Mouse (Mus musculus) lung, embryonic 14.5 days (tissue): ENCODE results near the gene Usp2. TPM values are rescaled to one million over a fixed set of nuclear protein-coding genes. Genes with fewer than 3 reads are reported as not detected.

Experiments used
- ATAC-seq: fragments of 200-750 bp; cut with Nextera tagmentation; 2 replicates; pipeline ENCODE4 v1.8.0; 2017; ENCODE audit warnings: mild to moderate bottlenecking, moderate TSS enrichment, moderate library complexity; ENCODE audit not compliant: insufficient read depth
- DNase-seq: peaks from one replicate; pipeline ENCODE4 v3.0.0-alpha.2; 2015
- H3K27ac ChIP-seq: fragments of 300-500 bp; sonication (generic); 2 replicates; pipeline ENCODE4 v1.5.1; 2014; ENCODE audit warnings: low read depth, mild to moderate bottlenecking, moderate library complexity
- H3K27me3 ChIP-seq: fragments of 300-500 bp; sonication (generic); 2 replicates; pipeline ENCODE4 v1.6.1; 2014; ENCODE audit warnings: low read length, control low read depth; ENCODE audit not compliant: insufficient read depth
- H3K36me3 ChIP-seq: fragments of 300-500 bp; sonication (generic); 2 replicates; pipeline ENCODE4 v1.6.1; 2014; ENCODE audit warnings: control low read depth; ENCODE audit not compliant: insufficient read depth
- H3K4me1 ChIP-seq: fragments of 300-500 bp; sonication (generic); 2 replicates; pipeline ENCODE4 v1.6.1; 2014; ENCODE audit warnings: antibody characterized with exemption, control low read depth; ENCODE audit not compliant: insufficient read depth
- H3K4me2 ChIP-seq: fragments of 300-500 bp; sonication (generic); 2 replicates; pipeline ENCODE4 v1.6.1; 2014; ENCODE audit warnings: mild to moderate bottlenecking
- H3K4me3 ChIP-seq: fragments of 300-500 bp; sonication (generic); 2 replicates; pipeline ENCODE4 v1.5.1; 2014; ENCODE audit warnings: low read depth, low read length
- H3K9ac ChIP-seq: fragments of 300-500 bp; sonication (generic); 2 replicates; pipeline ENCODE4 v1.6.1; 2014
- H3K9me3 ChIP-seq: fragments of 300-500 bp; sonication (generic); 2 replicates; pipeline ENCODE4 v1.6.1; 2016; ENCODE audit warnings: low read depth, low read length, control low read depth
- CTCF ChIP-seq: IDR thresholded peaks from 2 replicates; pipeline ENCODE4 v1.5.1; 2016; ENCODE audit warnings: antibody characterized with exemption, low read depth
- WGBS: fragments of 180-500 bp; shearing (Covaris S2); extraction: QIAGEN DNeasy Blood & Tissue Kit; methylation state at CpG from one replicate; pipeline ENCODE4 v1.1.7; 2014; 5-methylcytosine and 5-hydroxymethylcytosine counted together
- polyA plus RNA-seq: library from polyadenylated mRNA; unstranded; fragments of >200 nt; fragmentation: Nextera tagmentation; extraction: Ambion mirVana; gene quantifications from 2 replicates; pipeline ENCODE4 v1.2.1, GENCODE M21; 2014

Usp2 gene
- polyA plus RNA-seq, 1 experiment from 2014 or later: 7.5 TPM

GRCm38 (mm10) chr9:44125026-44125425, 58.2 kb downstream of the Usp2 start:
- ATAC-seq (no peak), DNase-seq (no peak)
- no peak overlapping the region for H3K4me3 ChIP-seq
- H3K27me3 ChIP-seq: no peaks in the 10 kb centered on the region
- TF ChIP-seq CTCF: no peak
- no peaks in the 10 kb centered on the region for H3K9me3 ChIP-seq
- H3K4me1 ChIP-seq: 0 out of 2 replicates have a peak, but pooled peaks cover 9% of the 10 kb centered on the region
- no peaks in the 10 kb centered on the region for H3K36me3 ChIP-seq
- no peak overlapping the region for H3K4me2 ChIP-seq
- H3K9ac ChIP-seq: 0 out of 2 replicates have a peak overlapping the region, but pooled peaks have one; percentile 20
- 34% methylated on average over 5 of the region's 5 CpGs for WGBS
- no peak overlapping the region for H3K27ac ChIP-seq

DNA sequence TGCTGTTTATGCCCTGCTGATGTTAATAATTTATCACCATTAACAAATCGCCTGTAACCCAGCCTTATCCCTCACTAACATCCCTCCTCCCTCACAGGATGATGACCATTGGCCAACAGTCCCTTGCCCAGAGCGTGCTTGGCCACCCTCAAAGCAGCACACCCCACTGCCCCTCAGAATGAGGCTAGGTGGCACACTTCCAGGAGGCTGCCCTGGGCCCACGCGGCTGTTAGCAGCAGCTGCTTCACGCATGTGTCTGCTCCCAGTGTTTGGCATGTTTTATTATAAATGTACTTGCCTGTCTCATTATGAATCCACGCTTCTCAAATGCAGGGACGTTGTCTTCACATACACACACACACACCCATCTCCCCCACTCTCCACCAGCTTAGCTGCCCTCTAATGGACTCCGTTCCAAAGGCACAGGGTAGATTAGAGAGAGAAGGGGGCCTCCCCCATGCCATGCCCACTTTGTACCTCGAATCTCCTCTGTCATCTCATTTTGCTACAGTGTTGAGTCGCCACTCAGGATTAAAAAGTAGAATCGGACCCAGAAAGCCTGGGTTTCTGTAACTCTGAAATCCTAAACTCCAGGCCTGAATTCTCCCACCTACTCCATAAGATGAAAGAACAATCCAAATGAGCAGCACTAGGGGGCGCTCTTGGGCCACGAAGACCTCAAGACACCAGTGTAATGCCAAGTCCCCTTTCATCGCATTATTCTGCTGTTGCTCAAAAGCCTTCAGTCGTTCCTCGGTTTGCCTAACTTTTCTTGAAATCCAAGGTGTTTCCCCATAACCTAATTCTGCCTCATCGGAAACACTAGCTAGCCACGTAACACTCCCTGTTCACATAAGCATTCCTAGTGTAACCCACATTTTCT, 59.0 kb downstream of the Usp2 start:
- DNase-seq (peak; percentile 97), ATAC-seq (peak; percentile 7; the same call in 1 of the 2 replicates)
- Histone ChIP-seq H3K9ac (no peak overlapping the region), H3K27ac (peak overlapping the region; percentile 26; the same call in 1 of the 2 replicates), H3K9me3 (no peaks in the 10 kb centered on the region), H3K27me3 (no peaks in the 10 kb centered on the region), H3K4me2 (peak overlapping the region; percentile 6; the same call in 1 of the 2 replicates), H3K4me3 (no peak overlapping the region), H3K4me1 (0 out of 2 replicates have a peak, but pooled peaks cover 11% of the 10 kb centered on the region), H3K36me3 (no peaks in the 10 kb centered on the region)
- TF ChIP-seq CTCF: peak; percentile 90
- WGBS: 24% methylated on average over 18 of the region's 18 CpGs

DNA sequence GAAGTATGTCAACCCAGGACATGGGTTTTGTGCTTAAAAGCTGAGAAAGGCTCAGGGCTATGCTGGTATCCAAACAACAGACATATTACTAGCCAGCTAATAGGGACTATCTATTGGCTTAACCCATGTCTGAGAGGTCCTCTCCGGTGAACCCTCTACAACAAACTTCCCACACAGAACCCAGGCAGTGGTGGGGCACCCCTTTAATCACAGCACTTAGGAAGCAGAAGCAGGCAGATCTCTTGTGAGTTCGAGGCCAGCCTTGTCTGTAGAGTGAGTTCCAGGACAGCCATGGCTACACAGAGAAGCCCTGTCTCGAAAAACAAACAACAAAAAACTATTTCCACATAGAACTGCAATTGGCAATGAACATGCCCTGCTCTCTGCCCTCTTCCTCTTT, 59.9 kb downstream of the Usp2 start:
- Histone ChIP-seq H3K9ac (no peak overlapping the region), H3K4me1 (peaks cover 11% of the 10 kb centered on the region; the same call in 1 of the 2 replicates), H3K27ac (no peak overlapping the region; the same call in 1 of the 2 replicates)

DNA sequence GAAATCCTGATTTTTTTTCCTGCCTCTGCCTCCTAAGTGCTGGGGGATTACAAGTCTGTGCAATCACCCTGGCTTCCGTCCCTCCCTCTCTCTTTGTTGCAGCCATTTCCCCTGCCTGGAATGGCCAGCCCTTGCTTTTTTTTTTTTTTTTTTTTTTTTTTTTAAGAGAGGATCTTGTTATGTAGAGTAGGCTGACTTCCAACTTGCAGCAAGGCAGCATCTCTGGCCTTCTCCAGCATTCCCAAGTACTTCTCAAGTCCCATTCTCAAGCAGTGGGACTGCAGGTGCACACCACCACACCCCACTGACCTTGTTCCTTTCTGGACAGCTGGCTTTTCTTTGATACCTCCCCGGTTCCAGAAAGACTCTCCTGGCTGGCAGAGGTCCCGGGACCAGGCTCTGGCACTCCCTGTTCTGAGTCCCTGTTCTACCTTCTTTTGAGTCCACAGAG, 60.6 kb downstream of the Usp2 start:
- H3K4me1 ChIP-seq: peaks cover 11% of the 10 kb centered on the region; the same call in 1 of the 2 replicates
- TF ChIP-seq CTCF: no peak

More for the DNA sequence above, 59.9 kb downstream of the Usp2 start:
- Histone ChIP-seq H3K4me2 (no peak overlapping the region), H3K27me3 (no peaks in the 10 kb centered on the region), H3K36me3 (no peaks in the 10 kb centered on the region), H3K4me3 (no peak overlapping the region), H3K9me3 (no peaks in the 10 kb centered on the region)
- no peak for ATAC-seq
- DNase-seq: no peak
- WGBS: 76% methylated on average over 3 of the region's 3 CpGs
- TF ChIP-seq CTCF: no peak

DNA sequence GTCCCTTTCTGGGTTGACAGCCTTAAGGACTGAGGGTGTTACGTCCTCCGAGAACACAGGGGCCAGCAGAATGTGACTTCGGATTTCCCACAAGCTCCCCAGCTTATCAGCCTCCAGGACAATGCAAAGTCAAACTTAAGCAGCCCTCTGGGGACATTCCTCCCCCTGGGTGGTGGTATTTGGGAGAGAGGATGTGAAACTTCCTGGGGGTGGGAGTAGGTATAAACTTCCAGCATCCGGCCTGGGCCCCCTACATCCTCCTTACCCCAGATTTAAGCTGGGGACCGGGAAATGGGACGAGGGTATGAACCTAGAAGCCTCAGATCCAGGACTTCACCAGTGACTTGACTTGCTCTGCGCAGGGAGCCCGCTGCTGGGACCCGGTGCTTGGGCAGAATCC, 62.8 kb downstream of the Usp2 start:
- Histone ChIP-seq H3K4me2 (peak overlapping the region; percentile 83), H3K9ac (peak overlapping the region; percentile 61), H3K9me3 (no peaks in the 10 kb centered on the region), H3K4me1 (peaks cover 12% of the 10 kb centered on the region; the same call in 1 of the 2 replicates), H3K4me3 (peak overlapping the region; percentile 39), H3K27me3 (peaks cover 8% of the 10 kb centered on the region), H3K36me3 (no peaks in the 10 kb centered on the region), H3K27ac (peak overlapping the region; percentile 92)
- peak; percentile 15; the same call in 1 of the 2 replicates for ATAC-seq
- TF ChIP-seq CTCF: no peak
- peak; percentile 72 for DNase-seq
- 4% methylated on average over 9 of the region's 9 CpGs for WGBS

More for the DNA sequence above, 60.6 kb downstream of the Usp2 start:
- no peak for DNase-seq
- Histone ChIP-seq H3K36me3 (no peaks in the 10 kb centered on the region), H3K4me2 (no peak overlapping the region), H3K27ac (no peak overlapping the region), H3K9me3 (no peaks in the 10 kb centered on the region), H3K9ac (no peak overlapping the region), H3K4me3 (no peak overlapping the region), H3K27me3 (no peaks in the 10 kb centered on the region)
- 47% methylated on average over 3 of the region's 3 CpGs for WGBS
- no peak for ATAC-seq

DNA sequence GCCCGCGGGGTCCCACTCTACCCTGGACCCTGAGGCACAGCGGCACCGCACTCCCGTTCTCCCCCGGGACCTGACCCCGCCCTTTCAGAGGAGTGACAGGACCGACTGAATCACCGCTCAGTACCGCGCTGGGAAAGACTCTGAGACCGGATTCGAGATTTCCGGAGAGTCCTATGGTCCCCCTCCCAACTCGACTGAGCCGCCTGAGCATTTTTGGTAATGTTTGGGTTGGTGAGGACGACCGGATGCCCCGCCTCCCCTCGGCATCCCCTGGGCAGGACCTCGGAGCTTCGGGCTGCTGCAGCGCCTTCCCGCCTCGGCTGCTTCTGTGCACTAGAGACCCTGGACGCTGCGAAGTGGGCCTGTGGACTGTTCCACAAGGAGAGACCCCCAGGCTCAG, 63.2 kb downstream of the Usp2 start:
- peak; percentile 92 for DNase-seq
- TF ChIP-seq CTCF: no peak
- WGBS: under 1% methylated on average over 27 of the region's 27 CpGs
- Histone ChIP-seq H3K4me3 (peak overlapping the region; percentile 39), H3K9ac (peak overlapping the region; percentile 61), H3K9me3 (no peaks in the 10 kb centered on the region), H3K27me3 (peaks cover 8% of the 10 kb centered on the region), H3K27ac (peak overlapping the region; percentile 92), H3K4me2 (peak overlapping the region; percentile 83), H3K4me1 (peaks cover 16% of the 10 kb centered on the region; the same call in 1 of the 2 replicates), H3K36me3 (no peaks in the 10 kb centered on the region)
- peak; percentile 75 for ATAC-seq

GRCm38 (mm10) chr9:44130581-44131275, 63.9 kb downstream of the Usp2 start:
- peaks cover 8% of the 10 kb centered on the region for H3K27me3 ChIP-seq
- H3K9me3 ChIP-seq: no peaks in the 10 kb centered on the region
- 0 out of 2 replicates have a peak overlapping the region, but pooled peaks have one; percentile 61 for H3K9ac ChIP-seq
- H3K4me2 ChIP-seq: peak overlapping the region; percentile 83
- H3K36me3 ChIP-seq: no peaks in the 10 kb centered on the region
- peak overlapping the region; percentile 39 for H3K4me3 ChIP-seq
- DNase-seq: peak; percentile 65
- no peak for TF ChIP-seq CTCF
- H3K4me1 ChIP-seq: peaks cover 18% of the 10 kb centered on the region
- peak overlapping the region; percentile 92 for H3K27ac ChIP-seq
- 19% methylated on average over 19 of the region's 19 CpGs for WGBS
- peak; percentile 41 for ATAC-seq
